Mouse (Mus musculus): ENCODE data around the gene Gm10642.
A peak's percentile ranks its signal among the peaks of the same experiment; 100 is the strongest.

Gene Gm10642

GRCm38 (mm10) chr9:70671772-70672579 lies 15.9 kb downstream of the Gm10642 start:
- peak; percentile 27 to 54 for DNase-seq (ENCODE audit: low spot score in 2 of 2)

- DNase-seq (ENCODE audit: low spot score in 2 of 2), result no peak
These were observed 17.6 kb downstream of the Gm10642 start for GRCm38 (mm10) chr9:70673656-70674055.

- peak in 1 of 2 experiments; percentile 40 for DNase-seq (ENCODE audit: low spot score in 2 of 2)
These were observed 19.1 kb downstream of the Gm10642 start for GRCm38 (mm10) chr9:70675117-70675516.

- DNase-seq (ENCODE audit: low spot score in 2 of 2), result peak in 1 of 2 experiments; percentile 48
These were observed 19.9 kb downstream of the Gm10642 start for GRCm38 (mm10) chr9:70675961-70676360.

GRCm38 (mm10) chr9:70678682-70679131 lies 22.7 kb downstream of the Gm10642 start, which contains the start of gene Adam10:
TSS of gene Adam10 (plus strand) at chr9:70678997.
- DNase-seq (ENCODE audit: low spot score in 2 of 2), result peak; percentile 100

- peak; percentile 62 to 85 for DNase-seq (ENCODE audit: low spot score in 2 of 2)
These were observed 23.4 kb downstream of the Gm10642 start for GRCm38 (mm10) chr9:70679132-70680091.

- DNase-seq (ENCODE audit: low spot score in 2 of 2), result no peak
These were observed 26.2 kb downstream of the Gm10642 start for GRCm38 (mm10) chr9:70682202-70682601.

GRCm38 (mm10) chr9:70688301-70688968 lies 32.4 kb downstream of the Gm10642 start:
- peak in 1 of 2 experiments; percentile 48 for DNase-seq (ENCODE audit: low spot score in 2 of 2)

GRCm38 (mm10) chr9:70689926-70690325 lies 33.9 kb downstream of the Gm10642 start:
- DNase-seq (ENCODE audit: low spot score in 2 of 2), result peak in 1 of 2 experiments; percentile 12

- no peak for DNase-seq (ENCODE audit: low spot score in 2 of 2)
These were observed 34.5 kb downstream of the Gm10642 start for GRCm38 (mm10) chr9:70690579-70690978.

GRCm38 (mm10) chr9:70691772-70692693 lies 36.0 kb downstream of the Gm10642 start:
- peak in 1 of 2 experiments; percentile 13 for DNase-seq (ENCODE audit: low spot score in 2 of 2)

GRCm38 (mm10) chr9:70695723-70696122 lies 39.7 kb downstream of the Gm10642 start:
- no peak for DNase-seq (ENCODE audit: low spot score in 2 of 2)

- DNase-seq (ENCODE audit: low spot score in 2 of 2), result no peak
These were observed 42.0 kb downstream of the Gm10642 start for GRCm38 (mm10) chr9:70698090-70698489.

GRCm38 (mm10) chr9:70703597-70704203 lies 47.6 kb downstream of the Gm10642 start:
- no peak for DNase-seq (ENCODE audit: low spot score in 2 of 2)

GRCm38 (mm10) chr9:70706444-70706843 lies 50.4 kb downstream of the Gm10642 start:
- DNase-seq (ENCODE audit: low spot score in 2 of 2), result no peak
